Mouse (Mus musculus) splenic B cell, adult 2 months (primary cell): ENCODE data around the gene Gpsm1.

Experiments
- DNase-seq: peaks from one replicate; pipeline ENCODE4 v3.0.0-alpha.2; 2011; ENCODE audit warnings: low read depth, low spot score
- H3K27me3 ChIP-seq: 2 replicates; pipeline ENCODE4 v1.6.1; 2012; ENCODE audit warnings: mild to moderate bottlenecking, low read length, moderate library complexity, mixed read lengths; ENCODE audit not compliant: control insufficient read depth, poor library complexity, insufficient read depth, severe bottlenecking
- H3K36me3 ChIP-seq: 2 replicates; pipeline ENCODE4 v1.6.1; 2012; ENCODE audit warnings: mild to moderate bottlenecking, low read length, moderate library complexity, mixed read lengths; ENCODE audit not compliant: control insufficient read depth, poor library complexity, insufficient read depth, severe bottlenecking

The Gpsm1 gene

DNA sequence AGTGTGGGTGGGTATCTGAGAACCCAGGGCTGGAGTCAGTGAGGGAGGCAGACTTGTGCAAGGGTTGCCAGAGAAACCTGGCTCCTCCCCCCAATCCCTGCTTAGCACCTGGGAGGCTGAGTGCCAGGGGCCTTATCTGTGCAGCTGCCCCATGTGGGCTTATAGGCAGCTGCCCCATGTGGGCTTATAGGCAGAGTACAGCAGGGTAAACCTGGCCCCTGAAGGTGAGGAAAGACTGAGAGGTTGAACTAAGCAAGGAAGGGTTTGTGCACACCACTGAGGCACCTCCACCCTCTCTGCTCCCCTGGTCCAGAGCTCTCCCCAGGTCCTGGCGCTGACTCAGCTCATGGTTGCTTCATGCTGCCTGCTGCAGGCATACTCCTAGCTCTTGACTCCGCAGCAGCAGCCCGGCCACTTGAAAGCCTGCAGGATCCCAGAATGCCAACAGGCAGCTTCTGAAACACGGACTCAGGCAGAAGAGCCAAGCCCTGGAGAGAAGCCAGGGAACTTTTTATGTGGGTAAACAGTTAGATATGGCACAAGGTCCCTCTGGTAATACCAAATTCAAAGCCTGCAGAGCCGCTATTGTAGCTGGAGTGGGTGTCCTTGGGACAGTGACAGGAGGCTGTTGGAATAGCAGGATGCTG lies 15.0 kb upstream of the Gpsm1 start:
- DNase-seq = no peak
- H3K36me3 ChIP-seq = no peaks in the 10 kb centered on the region
- no peaks in the 10 kb centered on the region for H3K27me3 ChIP-seq

DNA sequence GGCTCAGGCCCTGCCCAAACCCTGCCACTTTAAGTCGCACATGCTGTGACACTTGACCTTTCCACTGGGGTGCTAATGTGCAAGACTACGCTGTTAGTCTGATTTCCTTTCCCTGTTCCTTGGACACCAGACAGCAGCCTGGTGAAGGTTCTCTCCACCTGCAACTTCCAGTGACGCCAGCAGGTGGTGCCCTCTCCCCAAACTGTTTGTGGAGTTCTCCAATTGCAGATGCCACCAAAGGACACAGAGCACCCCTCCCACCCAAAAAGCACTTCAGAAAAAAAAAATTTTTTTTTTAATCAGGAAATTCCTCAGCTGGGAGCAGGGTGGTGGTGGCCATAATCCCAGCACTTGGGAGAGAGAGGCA lies 14.5 kb upstream of the Gpsm1 start:
- no peaks in the 10 kb centered on the region for H3K27me3 ChIP-seq
- peak; percentile 80 for DNase-seq
- H3K36me3 ChIP-seq = no peaks in the 10 kb centered on the region

DNA sequence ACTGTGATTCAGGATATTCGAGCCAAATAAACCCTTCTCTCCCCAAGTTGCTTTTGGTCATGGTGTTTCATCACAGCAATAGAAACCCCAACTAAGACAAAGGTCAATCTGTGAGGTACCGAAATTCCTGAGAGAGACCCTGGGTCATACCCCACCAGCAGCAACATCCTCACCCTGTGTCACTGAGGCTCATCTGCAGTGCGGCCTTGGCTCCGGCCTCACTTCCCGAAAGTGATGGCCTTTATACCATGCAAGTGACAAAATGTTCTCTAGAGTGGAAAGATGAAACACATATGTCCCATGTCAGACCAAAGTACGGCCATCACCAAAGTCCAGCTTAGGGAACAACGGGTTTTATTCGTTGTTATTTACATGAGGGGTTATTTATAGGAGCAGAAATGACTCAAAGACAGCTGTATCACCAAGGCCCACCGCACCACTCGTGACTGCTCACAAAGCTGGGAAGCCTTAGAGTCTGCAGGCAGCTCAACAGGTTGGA lies 13.3 kb upstream of the Gpsm1 start:
- DNase-seq = no peak
- Histone ChIP-seq H3K36me3 (no peaks in the 10 kb centered on the region), H3K27me3 (no peaks in the 10 kb centered on the region)

DNA sequence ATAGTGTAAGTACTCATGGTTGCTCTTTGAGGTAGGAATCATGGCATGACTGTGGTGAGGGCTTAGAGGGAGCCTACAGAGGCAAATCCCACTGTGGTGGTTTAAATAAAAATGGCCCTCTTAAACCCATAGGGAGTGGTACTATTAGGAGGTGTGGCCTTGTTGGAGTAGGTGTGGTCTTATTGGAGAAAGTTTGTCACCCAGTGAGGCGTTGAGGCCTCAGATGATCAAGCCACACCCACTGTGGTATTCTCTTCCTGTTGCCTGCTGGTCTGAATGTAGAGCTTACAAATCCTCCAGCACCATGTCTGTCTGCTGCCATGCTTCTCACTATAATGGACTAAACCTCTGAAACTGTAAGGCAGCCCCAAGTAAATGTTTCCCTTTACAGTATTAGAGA lies 10.6 kb upstream of the Gpsm1 start:
- no peak for DNase-seq
- H3K36me3 ChIP-seq = no peaks in the 10 kb centered on the region
- no peaks in the 10 kb centered on the region for H3K27me3 ChIP-seq

DNA sequence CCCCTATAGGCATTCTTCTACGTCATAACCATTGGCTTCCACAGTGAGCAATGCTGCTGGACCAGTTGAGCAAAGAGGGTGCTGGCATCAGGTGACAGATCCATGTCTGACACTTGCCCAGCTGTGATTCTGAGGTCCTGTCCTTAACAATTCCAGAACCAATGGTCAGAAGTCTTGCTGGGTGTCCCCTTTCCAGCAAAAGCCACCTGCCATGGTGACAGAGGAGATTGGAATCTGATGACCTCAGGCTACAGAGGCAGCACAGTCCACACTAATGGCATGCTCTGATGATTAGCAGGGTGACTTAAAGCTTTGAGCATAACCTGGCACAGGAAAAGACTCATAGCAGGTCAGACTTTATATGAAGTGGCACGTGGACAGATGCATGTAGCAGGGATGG lies 9.8 kb upstream of the Gpsm1 start:
- no peaks in the 10 kb centered on the region for H3K36me3 ChIP-seq
- DNase-seq = no peak
- no peaks in the 10 kb centered on the region for H3K27me3 ChIP-seq

DNA sequence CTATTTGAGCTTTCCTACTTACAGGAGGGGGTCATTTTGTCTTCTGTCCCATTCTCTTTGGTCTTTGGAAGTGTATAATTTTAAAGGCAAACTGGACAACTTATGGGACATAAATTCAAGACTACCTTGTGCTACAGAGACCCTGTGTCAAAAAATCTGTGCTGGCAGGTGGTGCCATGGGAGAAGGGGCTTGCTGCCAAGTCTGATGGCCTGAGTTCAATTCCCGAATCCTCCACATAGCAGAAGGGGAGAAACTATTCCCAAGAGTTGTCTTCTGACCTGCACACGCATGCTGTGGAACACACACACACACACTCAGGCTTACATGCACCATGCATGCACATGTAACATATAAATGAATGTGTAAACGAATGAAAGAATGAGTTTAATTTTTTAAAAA lies 8.6 kb upstream of the Gpsm1 start:
- Histone ChIP-seq H3K36me3 (no peaks in the 10 kb centered on the region), H3K27me3 (no peaks in the 10 kb centered on the region)
- no peak for DNase-seq

DNA sequence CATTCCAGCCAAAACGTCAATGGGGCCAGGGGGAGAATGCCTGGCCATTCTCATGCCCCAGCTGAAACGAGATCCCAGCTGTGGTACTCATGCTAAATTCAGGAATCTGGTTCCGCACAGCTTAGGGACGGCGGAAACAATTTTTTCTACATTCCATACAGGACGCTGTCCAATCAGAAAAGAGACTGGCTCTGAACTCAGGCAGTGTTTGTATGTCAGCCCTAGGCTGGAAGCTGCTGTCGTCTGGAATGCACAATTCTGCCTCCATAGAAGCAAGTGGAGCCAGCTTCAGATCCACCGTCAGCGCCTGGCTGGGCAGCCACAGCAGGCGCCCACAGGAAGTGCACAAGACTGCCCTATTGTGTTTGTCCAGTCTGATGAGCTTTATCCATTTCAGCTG lies 5.6 kb upstream of the Gpsm1 start:
- Histone ChIP-seq H3K27me3 (no peaks in the 10 kb centered on the region), H3K36me3 (no peaks in the 10 kb centered on the region)
- DNase-seq = no peak

DNA sequence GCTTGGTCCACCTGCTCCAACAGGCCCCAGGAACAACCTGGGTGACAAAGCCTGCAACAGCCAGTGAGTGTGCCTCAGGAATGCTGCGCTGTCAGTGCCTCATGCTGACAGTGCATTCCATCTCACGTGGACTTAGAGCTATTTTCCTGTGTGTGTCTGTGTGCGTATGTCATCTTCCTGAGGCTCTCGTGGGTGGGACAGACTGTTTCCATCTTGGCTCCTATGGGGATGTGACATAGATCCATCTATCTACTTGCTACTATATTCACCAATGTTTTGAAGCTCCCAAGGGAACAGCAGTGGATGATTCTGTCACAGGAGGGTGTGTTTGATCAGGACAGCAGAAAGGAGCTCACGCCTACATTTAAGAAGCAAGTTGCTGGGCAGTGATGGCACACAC lies 3.4 kb upstream of the Gpsm1 start:
- Histone ChIP-seq H3K27me3 (no peaks in the 10 kb centered on the region), H3K36me3 (no peaks in the 10 kb centered on the region)
- no peak for DNase-seq

DNA sequence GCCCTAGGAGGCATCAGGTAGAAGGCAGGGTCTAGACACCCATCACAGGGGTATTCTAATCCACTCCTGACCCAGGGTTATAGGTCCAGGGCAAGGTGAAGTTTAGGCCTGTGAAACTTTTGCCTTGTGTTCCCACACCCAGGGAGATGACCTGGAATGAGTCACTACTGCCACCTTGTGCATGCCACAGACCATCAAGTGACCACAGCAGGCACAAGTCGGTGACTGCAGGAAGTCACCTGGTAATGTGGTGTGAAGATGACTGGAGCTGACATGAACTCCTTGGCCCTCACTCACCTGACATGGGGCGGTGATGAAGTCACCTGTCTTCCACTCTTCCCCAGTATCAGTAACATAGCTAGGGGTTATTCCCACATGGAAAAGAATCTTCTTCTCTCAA lies 2.5 kb upstream of the Gpsm1 start:
- no peaks in the 10 kb centered on the region for H3K27me3 ChIP-seq
- peak; percentile 48 for DNase-seq
- H3K36me3 ChIP-seq = no peaks in the 10 kb centered on the region

DNA sequence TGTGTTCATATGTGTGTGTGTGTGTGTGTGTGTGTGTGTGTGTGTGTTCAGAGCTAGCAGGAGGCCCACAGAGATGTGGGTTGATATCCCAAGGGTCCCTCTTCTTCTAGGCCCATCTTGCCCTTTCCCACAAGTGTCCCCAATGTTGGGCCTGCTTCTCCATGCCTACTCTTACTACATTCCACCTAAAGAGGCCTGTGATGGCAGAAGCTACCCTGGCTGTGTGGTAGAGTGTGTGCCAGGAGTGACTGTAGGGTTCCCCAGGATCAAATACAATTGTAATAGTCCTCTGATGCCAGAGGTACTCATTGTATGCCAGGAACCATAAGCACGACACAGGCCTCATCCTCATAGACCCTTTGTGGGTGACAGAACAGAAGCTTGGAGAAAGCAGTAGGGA lies 1.9 kb upstream of the Gpsm1 start:
- DNase-seq = no peak
- Histone ChIP-seq H3K27me3 (no peaks in the 10 kb centered on the region), H3K36me3 (no peaks in the 10 kb centered on the region)

DNA sequence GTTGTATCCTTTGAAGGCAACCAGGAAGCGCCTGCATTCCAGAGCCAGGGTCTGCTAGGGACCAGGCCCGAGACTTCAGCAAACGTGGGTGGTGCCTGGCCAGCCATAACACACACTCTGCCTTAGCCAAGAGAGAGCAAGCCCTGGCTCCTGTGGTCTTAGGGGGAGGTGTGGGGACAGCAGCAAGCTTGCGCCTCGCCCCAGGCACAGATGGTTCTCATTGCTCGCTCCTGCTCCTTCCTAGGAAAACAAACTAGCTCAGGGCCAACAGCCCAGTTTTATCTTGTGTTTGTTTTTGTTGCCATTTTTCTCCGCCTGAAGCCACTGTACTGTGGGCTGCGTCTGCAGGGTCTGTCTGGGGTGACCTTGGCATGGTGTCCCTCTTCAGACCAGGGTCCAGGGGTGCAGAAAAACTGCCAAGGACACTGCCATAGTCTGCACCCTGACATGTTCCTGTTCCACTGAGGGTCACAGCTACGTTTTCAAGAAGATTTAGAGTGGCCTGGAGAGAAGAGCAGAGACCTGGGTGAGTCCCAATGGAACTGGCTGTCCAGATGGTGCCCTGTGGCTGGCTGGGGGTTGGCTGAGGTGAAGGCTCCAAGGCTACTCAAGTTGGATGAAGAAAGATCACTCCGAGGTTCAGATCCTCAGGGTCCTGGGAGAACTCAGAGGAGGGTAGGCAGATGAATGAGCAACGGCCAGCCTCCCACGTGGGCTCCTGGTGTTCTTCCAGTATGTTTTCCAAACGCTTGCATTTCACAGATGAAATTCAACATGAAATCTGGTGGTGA lies 839 bp upstream of the Gpsm1 start:
- Histone ChIP-seq H3K27me3 (no peaks in the 10 kb centered on the region), H3K36me3 (no peaks in the 10 kb centered on the region)
- DNase-seq = no peak

DNA sequence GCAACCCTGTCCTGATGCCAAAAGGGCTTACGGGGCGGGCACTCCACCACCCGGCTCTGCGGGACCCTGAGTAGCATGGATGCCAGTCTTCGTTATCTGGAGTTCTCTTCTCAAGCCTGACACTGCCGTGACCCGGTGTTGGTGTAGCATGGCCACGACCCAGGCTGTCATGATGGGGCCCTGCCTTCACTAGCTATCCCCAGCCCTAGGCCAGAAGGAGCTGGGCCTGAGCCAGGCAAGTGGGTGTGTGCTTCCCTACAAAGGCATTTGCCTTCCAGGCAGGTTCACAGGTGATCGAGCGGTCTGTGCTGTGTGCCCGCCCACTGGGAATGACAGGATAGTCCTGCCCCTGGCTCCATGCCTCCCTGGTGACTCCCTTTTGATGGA lies 603 bp downstream of the Gpsm1 start:
- Histone ChIP-seq H3K36me3 (no peaks in the 10 kb centered on the region), H3K27me3 (no peaks in the 10 kb centered on the region)
- no peak for DNase-seq

DNA sequence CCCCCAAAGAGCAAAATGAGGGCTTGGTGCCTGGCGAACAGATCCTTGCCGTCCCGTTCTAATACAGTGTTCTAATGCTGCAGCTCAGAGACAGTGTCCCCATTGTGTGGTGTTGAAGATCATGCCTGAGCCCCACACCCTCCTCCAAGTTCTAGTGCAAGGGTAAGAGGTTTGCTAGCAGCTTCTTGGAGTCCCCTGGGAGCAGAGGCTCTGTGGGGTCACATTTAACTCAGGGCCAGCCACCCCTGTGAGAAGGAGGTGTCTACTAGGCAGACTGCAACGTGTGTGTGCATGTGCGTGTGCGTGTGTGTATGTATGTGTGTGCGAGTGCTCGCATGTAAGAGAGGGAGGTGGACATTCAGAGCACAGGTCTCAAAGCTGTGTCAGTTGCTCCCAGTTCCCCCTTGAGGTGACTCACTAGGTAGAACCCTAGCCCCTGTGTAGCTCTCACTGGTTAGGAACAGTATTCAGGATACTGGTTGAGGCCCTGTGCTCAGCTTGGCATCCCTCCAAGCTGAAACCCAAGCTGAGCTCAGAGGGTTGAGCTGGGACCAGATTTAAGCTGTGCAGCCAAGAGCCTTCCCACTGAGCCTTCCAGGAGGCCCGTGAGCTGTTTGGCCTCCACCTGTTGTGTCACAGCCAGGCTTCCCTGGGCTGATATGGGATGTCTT lies 1.4 kb downstream of the Gpsm1 start:
- no peaks in the 10 kb centered on the region for H3K36me3 ChIP-seq
- peak; percentile 18 for DNase-seq
- no peaks in the 10 kb centered on the region for H3K27me3 ChIP-seq

DNA sequence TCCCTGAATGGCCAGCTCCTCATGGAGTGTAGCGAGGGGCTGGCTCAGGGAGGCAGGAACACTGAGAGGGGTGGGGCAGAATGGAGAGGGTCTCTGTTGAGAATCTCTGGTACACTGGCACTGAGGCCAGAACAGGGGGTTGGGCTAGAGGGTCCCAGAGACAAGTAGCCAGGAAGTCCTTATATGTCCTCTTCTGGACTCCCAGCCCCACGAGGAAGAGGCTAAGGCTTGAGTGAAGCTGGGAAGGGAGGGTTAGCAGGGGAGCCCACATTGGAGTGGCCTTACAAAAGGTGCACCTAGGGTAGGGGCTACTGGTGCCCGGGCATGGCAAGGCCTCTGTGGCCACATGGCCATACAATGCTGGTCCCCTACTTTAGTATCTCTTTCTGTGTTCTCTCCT lies 2.1 kb downstream of the Gpsm1 start:
- DNase-seq = no peak
- H3K36me3 ChIP-seq = no peaks in the 10 kb centered on the region
- no peaks in the 10 kb centered on the region for H3K27me3 ChIP-seq

DNA sequence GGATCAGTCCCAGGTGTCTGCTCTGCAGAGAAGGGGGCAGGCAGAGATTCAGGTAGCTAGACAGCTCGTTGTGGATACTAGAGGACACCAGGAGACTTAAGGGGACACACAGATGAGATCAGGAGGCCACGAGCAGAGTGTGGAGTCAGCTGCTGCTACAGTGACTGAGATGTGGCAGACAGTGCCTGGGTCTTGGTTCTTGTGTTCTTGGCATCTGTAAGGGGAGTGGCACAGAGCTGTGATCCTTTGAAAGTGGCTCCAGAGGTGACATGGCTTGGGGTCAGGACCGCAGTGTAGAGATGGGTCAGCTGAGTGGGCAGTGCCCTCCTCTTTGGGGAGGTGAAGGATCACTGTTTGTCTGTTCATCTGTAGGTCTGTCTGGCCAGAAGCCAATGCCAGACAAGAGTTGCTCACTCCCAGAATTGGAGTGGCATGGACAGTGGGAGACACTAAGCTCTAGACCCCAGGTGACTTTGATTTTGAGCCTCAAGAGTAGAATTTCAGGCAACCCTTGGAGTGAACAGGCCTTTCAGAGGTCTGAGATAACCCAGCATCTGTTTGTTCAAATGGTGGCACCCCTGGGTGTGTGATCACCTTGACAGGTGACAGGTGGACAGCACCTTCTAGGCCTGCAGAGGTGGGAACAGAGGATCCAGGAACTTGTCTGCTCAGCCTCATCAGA lies 2.8 kb downstream of the Gpsm1 start:
- Histone ChIP-seq H3K27me3 (no peaks in the 10 kb centered on the region), H3K36me3 (no peaks in the 10 kb centered on the region)
- no peak for DNase-seq
